Mouse (Mus musculus): ENCODE measurements around the gene Ltbp1. TPM values are rescaled to one million over a fixed set of nuclear protein-coding genes. Genes with fewer than 3 reads are reported as not detected.

The Ltbp1 gene
- polyA plus RNA-seq, 1 experiment from 2014 or later: 53.9 TPM

GRCm38 (mm10) chr17:75353323-75353722, 348.0 kb downstream of the Ltbp1 start:
- Histone ChIP-seq H3K27ac (replicated peaks; ENCODE audit: low read depth, low read length) (no peak overlapping the region), H3K4me2 (ENCODE audit: low read depth, low read length) (no peak overlapping the region), H3K27me3 (replicated peaks; ENCODE audit: control insufficient read depth, insufficient read depth, low read length) (no peaks in the 10 kb centered on the region), H3K4me1 (ENCODE audit: control insufficient read depth, insufficient read depth, low read length) (no peaks in the 10 kb centered on the region), H3K9ac (ENCODE audit: low read depth, low read length) (no peak overlapping the region), H3K36me3 (ENCODE audit: control insufficient read depth, insufficient read depth, low read length) (peaks cover 11% of the 10 kb centered on the region; the same call in 1 of the 2 replicates), H3K4me3 (ENCODE audit: low read depth, low read length) (no peak overlapping the region), H3K9me3 (ENCODE audit: control insufficient read depth, low read length) (no peaks in the 10 kb centered on the region)
- DNase-seq (ENCODE audit: low spot score) (no peak), ATAC-seq (ENCODE audit: low read depth) (no peak)
- WGBS: 73% methylated on average over 3 of the region's 3 CpGs

GRCm38 (mm10) chr17:75355431-75355830, 350.1 kb downstream of the Ltbp1 start:
- WGBS: 84% methylated on average over 5 of the region's 5 CpGs
- ATAC-seq (ENCODE audit: low read depth): no peak
- H3K27ac ChIP-seq (replicated peaks; ENCODE audit: low read depth, low read length): no peak overlapping the region
- H3K27me3 ChIP-seq (replicated peaks; ENCODE audit: control insufficient read depth, insufficient read depth, low read length): no peaks in the 10 kb centered on the region
- H3K36me3 ChIP-seq (ENCODE audit: control insufficient read depth, insufficient read depth, low read length): peaks cover 11% of the 10 kb centered on the region; the same call in 1 of the 2 replicates
- no peak overlapping the region for H3K9ac ChIP-seq (ENCODE audit: low read depth, low read length)
- H3K4me1 ChIP-seq (ENCODE audit: control insufficient read depth, insufficient read depth, low read length): no peaks in the 10 kb centered on the region
- DNase-seq (ENCODE audit: low spot score): no peak
- no peaks in the 10 kb centered on the region for H3K9me3 ChIP-seq (ENCODE audit: control insufficient read depth, low read length)
- H3K4me2 ChIP-seq (ENCODE audit: low read depth, low read length): no peak overlapping the region
- no peak overlapping the region for H3K4me3 ChIP-seq (ENCODE audit: low read depth, low read length)

DNA sequence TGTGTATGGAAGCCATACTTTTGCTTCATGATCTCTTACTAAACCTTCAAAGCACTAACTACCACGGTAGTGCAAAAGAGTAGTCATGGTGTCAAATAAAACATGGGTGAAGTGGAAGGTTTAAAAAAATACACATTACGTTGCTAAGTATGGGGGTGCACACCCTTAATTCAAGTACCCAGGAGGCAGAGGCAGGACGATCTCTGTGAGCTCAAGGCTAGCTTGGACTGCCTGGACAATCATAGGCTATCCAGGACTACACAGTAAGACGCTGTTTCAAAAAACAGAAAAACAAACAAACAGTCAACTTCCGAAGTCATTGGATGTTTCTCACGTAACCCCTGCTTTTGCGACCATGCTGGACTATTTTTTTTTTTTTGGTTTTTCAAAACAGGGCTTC, 354.7 kb downstream of the Ltbp1 start:
- Histone ChIP-seq H3K4me1 (ENCODE audit: control insufficient read depth, insufficient read depth, low read length) (no peaks in the 10 kb centered on the region), H3K9me3 (ENCODE audit: control insufficient read depth, low read length) (no peaks in the 10 kb centered on the region), H3K4me3 (ENCODE audit: low read depth, low read length) (no peak overlapping the region), H3K4me2 (ENCODE audit: low read depth, low read length) (no peak overlapping the region), H3K36me3 (ENCODE audit: control insufficient read depth, insufficient read depth, low read length) (peaks cover 25% of the 10 kb centered on the region), H3K9ac (ENCODE audit: low read depth, low read length) (no peak overlapping the region), H3K27ac (replicated peaks; ENCODE audit: low read depth, low read length) (no peak overlapping the region), H3K27me3 (replicated peaks; ENCODE audit: control insufficient read depth, insufficient read depth, low read length) (no peaks in the 10 kb centered on the region)
- WGBS: 90% methylated on average over 7 of the region's 7 CpGs
- no peak for ATAC-seq (ENCODE audit: low read depth)
- DNase-seq (ENCODE audit: low spot score): no peak

GRCm38 (mm10) chr17:75366332-75366731, 361.0 kb downstream of the Ltbp1 start:
- H3K27me3 ChIP-seq (replicated peaks; ENCODE audit: control insufficient read depth, insufficient read depth, low read length): no peaks in the 10 kb centered on the region
- DNase-seq (ENCODE audit: low spot score) (no peak), ATAC-seq (ENCODE audit: low read depth) (no peak)
- no peak overlapping the region for H3K27ac ChIP-seq (replicated peaks; ENCODE audit: low read depth, low read length)
- no peak overlapping the region for H3K4me3 ChIP-seq (ENCODE audit: low read depth, low read length)
- H3K9ac ChIP-seq (ENCODE audit: low read depth, low read length): no peak overlapping the region
- H3K4me2 ChIP-seq (ENCODE audit: low read depth, low read length): no peak overlapping the region
- no peaks in the 10 kb centered on the region for H3K4me1 ChIP-seq (ENCODE audit: control insufficient read depth, insufficient read depth, low read length)
- peaks cover 38% of the 10 kb centered on the region for H3K36me3 ChIP-seq (ENCODE audit: control insufficient read depth, insufficient read depth, low read length)
- H3K9me3 ChIP-seq (ENCODE audit: control insufficient read depth, low read length): no peaks in the 10 kb centered on the region
- WGBS: 87% methylated on average over 6 of the region's 6 CpGs

- peaks cover 38% of the 10 kb centered on the region for H3K36me3 ChIP-seq (ENCODE audit: control insufficient read depth, insufficient read depth, low read length)
- H3K4me3 ChIP-seq (ENCODE audit: low read depth, low read length): no peak overlapping the region
- H3K27me3 ChIP-seq (replicated peaks; ENCODE audit: control insufficient read depth, insufficient read depth, low read length): no peaks in the 10 kb centered on the region
- no peak overlapping the region for H3K27ac ChIP-seq (replicated peaks; ENCODE audit: low read depth, low read length)
- 96% methylated on average over 18 of the region's 18 CpGs for WGBS
- DNase-seq (ENCODE audit: low spot score) (no peak), ATAC-seq (ENCODE audit: low read depth) (no peak)
- H3K9ac ChIP-seq (ENCODE audit: low read depth, low read length): no peak overlapping the region
- H3K4me2 ChIP-seq (ENCODE audit: low read depth, low read length): no peak overlapping the region
- H3K9me3 ChIP-seq (ENCODE audit: control insufficient read depth, low read length): no peaks in the 10 kb centered on the region
- no peaks in the 10 kb centered on the region for H3K4me1 ChIP-seq (ENCODE audit: control insufficient read depth, insufficient read depth, low read length)
Measured at GRCm38 (mm10) chr17:75367486-75368155, 362.3 kb downstream of the Ltbp1 start.

- DNase-seq (ENCODE audit: low spot score) (no peak), ATAC-seq (ENCODE audit: low read depth) (no peak)
- Histone ChIP-seq H3K4me3 (ENCODE audit: low read depth, low read length) (no peak overlapping the region), H3K27me3 (replicated peaks; ENCODE audit: control insufficient read depth, insufficient read depth, low read length) (no peaks in the 10 kb centered on the region), H3K4me1 (ENCODE audit: control insufficient read depth, insufficient read depth, low read length) (no peaks in the 10 kb centered on the region), H3K27ac (replicated peaks; ENCODE audit: low read depth, low read length) (no peak overlapping the region), H3K4me2 (ENCODE audit: low read depth, low read length) (no peak overlapping the region), H3K9me3 (ENCODE audit: control insufficient read depth, low read length) (no peaks in the 10 kb centered on the region), H3K9ac (ENCODE audit: low read depth, low read length) (no peak overlapping the region), H3K36me3 (ENCODE audit: control insufficient read depth, insufficient read depth, low read length) (peaks cover 33% of the 10 kb centered on the region)
- 79% methylated on average over 5 of the region's 5 CpGs for WGBS
Measured at GRCm38 (mm10) chr17:75368580-75368979, 363.2 kb downstream of the Ltbp1 start.

GRCm38 (mm10) chr17:75369351-75369750, 364.0 kb downstream of the Ltbp1 start:
- Histone ChIP-seq H3K4me2 (ENCODE audit: low read depth, low read length) (no peak overlapping the region), H3K9me3 (ENCODE audit: control insufficient read depth, low read length) (no peaks in the 10 kb centered on the region), H3K4me3 (ENCODE audit: low read depth, low read length) (no peak overlapping the region), H3K9ac (ENCODE audit: low read depth, low read length) (no peak overlapping the region), H3K27ac (replicated peaks; ENCODE audit: low read depth, low read length) (no peak overlapping the region), H3K4me1 (ENCODE audit: control insufficient read depth, insufficient read depth, low read length) (no peaks in the 10 kb centered on the region), H3K36me3 (ENCODE audit: control insufficient read depth, insufficient read depth, low read length) (peaks cover 25% of the 10 kb centered on the region), H3K27me3 (replicated peaks; ENCODE audit: control insufficient read depth, insufficient read depth, low read length) (no peaks in the 10 kb centered on the region)
- peak; percentile 58 for DNase-seq (ENCODE audit: low spot score)
- peak; percentile 37; the same call in 1 of the 2 replicates for ATAC-seq (ENCODE audit: low read depth)
- 53% methylated on average over 7 of the region's 7 CpGs for WGBS

DNA sequence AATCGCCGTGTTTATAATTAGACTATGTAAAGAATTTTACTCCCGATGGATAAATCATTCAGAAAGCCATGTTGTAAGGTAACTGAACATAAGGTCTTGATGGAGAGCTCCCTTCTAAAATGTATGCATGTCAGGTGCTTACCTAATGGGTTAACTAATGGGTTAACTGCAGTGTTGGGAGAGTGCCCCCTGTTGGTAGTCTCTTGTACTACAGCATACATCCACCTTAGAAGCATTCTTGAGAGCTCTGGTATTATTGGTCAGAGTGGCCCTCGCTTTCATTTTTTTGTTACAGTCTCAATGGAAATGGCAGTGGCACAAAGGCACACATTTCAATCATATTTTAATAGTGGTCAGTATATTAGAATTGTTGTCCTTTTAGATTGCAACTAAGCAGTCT, 364.8 kb downstream of the Ltbp1 start:
- ATAC-seq (ENCODE audit: low read depth): no peak
- Histone ChIP-seq H3K4me1 (ENCODE audit: control insufficient read depth, insufficient read depth, low read length) (no peaks in the 10 kb centered on the region), H3K36me3 (ENCODE audit: control insufficient read depth, insufficient read depth, low read length) (peaks cover 18% of the 10 kb centered on the region; the same call in 1 of the 2 replicates), H3K4me3 (ENCODE audit: low read depth, low read length) (no peak overlapping the region), H3K4me2 (ENCODE audit: low read depth, low read length) (no peak overlapping the region), H3K9ac (ENCODE audit: low read depth, low read length) (no peak overlapping the region), H3K9me3 (ENCODE audit: control insufficient read depth, low read length) (no peaks in the 10 kb centered on the region), H3K27me3 (replicated peaks; ENCODE audit: control insufficient read depth, insufficient read depth, low read length) (no peaks in the 10 kb centered on the region), H3K27ac (replicated peaks; ENCODE audit: low read depth, low read length) (no peak overlapping the region)
- no peak for DNase-seq (ENCODE audit: low spot score)
- 94% methylated on average over 4 of the region's 4 CpGs for WGBS

- Histone ChIP-seq H3K27me3 (replicated peaks; ENCODE audit: control insufficient read depth, insufficient read depth, low read length) (no peaks in the 10 kb centered on the region), H3K4me1 (ENCODE audit: control insufficient read depth, insufficient read depth, low read length) (no peaks in the 10 kb centered on the region), H3K4me3 (ENCODE audit: low read depth, low read length) (no peak overlapping the region), H3K36me3 (ENCODE audit: control insufficient read depth, insufficient read depth, low read length) (peaks cover 8% of the 10 kb centered on the region; the same call in 1 of the 2 replicates), H3K27ac (replicated peaks; ENCODE audit: low read depth, low read length) (no peak overlapping the region), H3K9me3 (ENCODE audit: control insufficient read depth, low read length) (no peaks in the 10 kb centered on the region), H3K9ac (ENCODE audit: low read depth, low read length) (no peak overlapping the region), H3K4me2 (ENCODE audit: low read depth, low read length) (no peak overlapping the region)
- DNase-seq (ENCODE audit: low spot score) (no peak), ATAC-seq (ENCODE audit: low read depth) (no peak)
- WGBS: 90% methylated on average over 11 of the region's 11 CpGs
Measured at GRCm38 (mm10) chr17:75371650-75372049, 366.3 kb downstream of the Ltbp1 start.

Data from embryonic facial prominence, embryonic 14.5 days (tissue).